Mouse (Mus musculus) liver, adult 2 months (tissue): ENCODE measurements around the gene Pih1d1.

ENCODE experiments used
- CTCF ChIP-seq: fragments of 200-500 bp; IDR thresholded peaks from 2 replicates; pipeline ENCODE4 v1.5.1; 2011; ENCODE audit warnings: low read depth, low read length, control low read depth
- POLR2A ChIP-seq: fragments of 200-500 bp; IDR thresholded peaks from 2 replicates; pipeline ENCODE4 v1.6.1; 2011; ENCODE audit warnings: low read length, control low read depth; ENCODE audit not compliant: insufficient read depth; ENCODE audit errors: extremely low read depth

- TF ChIP-seq CTCF (no peak), POLR2A (no peak)
Measured at GRCm38 (mm10) chr7:45113476-45113875, 40.6 kb upstream of the Pih1d1 start.
